Mouse (Mus musculus) ES-E14 (cell line): ENCODE data around the gene Dpp10.

Source experiments
- CHD2 ChIP-seq: IDR thresholded peaks from 2 replicates; pipeline ENCODE4 v1.6.1; 2014; ENCODE audit warnings: mild to moderate bottlenecking, low read depth, low read length, inconsistent platforms
- HCFC1 ChIP-seq: IDR thresholded peaks from 2 replicates; pipeline ENCODE4 v1.6.1; 2012; ENCODE audit warnings: low read length, inconsistent platforms, borderline replicate concordance; ENCODE audit not compliant: insufficient read depth
- MAFK ChIP-seq: IDR thresholded peaks from 2 replicates; pipeline ENCODE4 v1.6.1; 2014; ENCODE audit warnings: mild to moderate bottlenecking, low read depth, low read length, inconsistent platforms; ENCODE audit not compliant: insufficient read depth
- ZC3H11A ChIP-seq: IDR thresholded peaks from 2 replicates; pipeline ENCODE4 v1.6.1; 2012; ENCODE audit warnings: low read depth, mild to moderate bottlenecking, inconsistent platforms, low read length, borderline replicate concordance
- ZNF384 ChIP-seq: IDR thresholded peaks from 2 replicates; pipeline ENCODE4 v1.6.1; 2012; ENCODE audit warnings: low read depth, low read length, inconsistent platforms

- TF ChIP-seq CHD2: no peak
- TF ChIP-seq ZNF384: no peak
- no peak for TF ChIP-seq ZC3H11A
- no peak for TF ChIP-seq HCFC1
- TF ChIP-seq MAFK: no peak
Observed at GRCm38 (mm10) chr1:123580112-123580511, 465.2 kb downstream of the Dpp10 start.
